Mouse (Mus musculus) cerebellum, adult 2 months (tissue): Measurements from ENCODE around the gene Shisal2b. TPM values are rescaled to one million over a fixed set of nuclear protein-coding genes. Genes with fewer than 3 reads are reported as not detected.

Source experiments
- DNase-seq, 2 experiments: peaks; one replicate each; pipeline ENCODE4 v3.0.0; 2021
- H3K27ac ChIP-seq: fragments of 200-500 bp; 2 replicates; pipeline ENCODE4 v1.5.1; 2012; ENCODE audit warnings: low read length, control low read depth, inconsistent platforms; ENCODE audit not compliant: insufficient read depth
- H3K27me3 ChIP-seq: fragments of 200-500 bp; 2 replicates; pipeline ENCODE4 v1.6.1; 2012; ENCODE audit warnings: inconsistent platforms, mild to moderate bottlenecking, low read length, moderate library complexity; ENCODE audit not compliant: control insufficient read depth, insufficient read depth
- H3K4me1 ChIP-seq: fragments of 200-500 bp; 2 replicates; pipeline ENCODE4 v1.6.1; 2011; ENCODE audit warnings: low read length; ENCODE audit not compliant: control insufficient read depth, insufficient read depth
- H3K4me3 ChIP-seq: fragments of 200-500 bp; replicated peaks from 2 replicates; pipeline ENCODE3; 2011; ENCODE audit warnings: mild to moderate bottlenecking, low read depth, low read length, control low read depth; ENCODE audit not compliant: insufficient read depth
- CTCF ChIP-seq: fragments of 200-500 bp; IDR thresholded peaks from 2 replicates; pipeline ENCODE4 v1.5.1; 2011; ENCODE audit warnings: low read depth, mild to moderate bottlenecking, control low read depth, low read length, moderate library complexity, borderline replicate concordance; ENCODE audit not compliant: insufficient read depth
- POLR2A ChIP-seq: fragments of 200-500 bp; IDR thresholded peaks from 2 replicates; pipeline ENCODE4 v1.6.1; 2011; ENCODE audit warnings: low read length, control low read depth, borderline replicate concordance; ENCODE audit not compliant: insufficient read depth
- WGBS: fragments of 180-500 bp; shearing (Covaris S2); methylation state at CpG from one replicate; pipeline ENCODE4 v1.1.7; 2018; 5-methylcytosine and 5-hydroxymethylcytosine counted together
- polyA plus RNA-seq: library from polyadenylated mRNA; depleted of rRNA; stranded (reverse); fragments of >200 nt; gene quantifications from 2 replicates; pipeline ENCODE4 v1.2.3, GENCODE M21; 2012

Shisal2b gene
- polyA plus RNA-seq, 1 experiment: 0.23 TPM

GRCm38 (mm10) chr13:104878508-104878907, 14.8 kb upstream of the Shisal2b start:
- no peak overlapping the region for H3K4me3 ChIP-seq
- H3K27me3 ChIP-seq: no peaks in the 10 kb centered on the region
- TF ChIP-seq POLR2A: no peak
- TF ChIP-seq CTCF: no peak
- H3K27ac ChIP-seq: no peak overlapping the region
- no peaks in the 10 kb centered on the region for H3K4me1 ChIP-seq
- WGBS: 32% methylated on average over 4 of the region's 4 CpGs
- no peak for DNase-seq

- Histone ChIP-seq H3K4me1 (peaks cover 6% of the 10 kb centered on the region), H3K27ac (no peak overlapping the region), H3K27me3 (no peaks in the 10 kb centered on the region), H3K4me3 (no peak overlapping the region)
- WGBS: 83% methylated on average over 2 of the region's 2 CpGs
- no peak for DNase-seq
- TF ChIP-seq POLR2A (no peak), CTCF (no peak)
These were observed 6.2 kb upstream of the Shisal2b start for GRCm38 (mm10) chr13:104869907-104870306.

DNA sequence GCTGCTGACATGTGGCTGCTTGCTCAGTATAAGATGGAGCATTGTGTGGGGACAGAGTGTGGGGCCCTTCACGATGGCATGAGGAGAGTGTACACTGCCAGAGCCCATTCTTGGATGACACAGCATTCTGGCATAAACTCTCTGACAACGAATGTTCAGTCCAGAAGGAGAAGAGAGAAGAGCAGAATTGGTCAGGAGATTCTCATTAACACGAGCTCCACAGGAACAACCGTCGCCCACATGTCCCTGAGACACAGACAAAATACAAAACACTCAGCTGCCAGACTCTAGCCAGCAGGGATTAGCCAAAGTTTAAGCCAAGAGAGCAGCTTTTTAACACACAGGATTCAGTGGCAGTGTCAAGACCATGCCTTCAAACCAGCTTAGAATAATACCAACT, 3.0 kb upstream of the Shisal2b start:
- H3K27ac ChIP-seq: peak overlapping the region; percentile 21; the same call in 1 of the 2 replicates
- no peak for TF ChIP-seq CTCF
- 8% methylated on average over 5 of the region's 5 CpGs for WGBS

GRCm38 (mm10) chr13:104853645-104854044, 10.0 kb downstream of the Shisal2b start:
- no peak overlapping the region for H3K27ac ChIP-seq
- DNase-seq: no peak
- no peak for TF ChIP-seq POLR2A
- TF ChIP-seq CTCF: no peak

More for the DNA sequence above, 3.0 kb upstream of the Shisal2b start:
- no peak overlapping the region for H3K4me3 ChIP-seq
- H3K27me3 ChIP-seq: no peaks in the 10 kb centered on the region
- peak in 1 of 2 experiments; percentile 15 for DNase-seq
- H3K4me1 ChIP-seq: peaks cover 6% of the 10 kb centered on the region

DNA sequence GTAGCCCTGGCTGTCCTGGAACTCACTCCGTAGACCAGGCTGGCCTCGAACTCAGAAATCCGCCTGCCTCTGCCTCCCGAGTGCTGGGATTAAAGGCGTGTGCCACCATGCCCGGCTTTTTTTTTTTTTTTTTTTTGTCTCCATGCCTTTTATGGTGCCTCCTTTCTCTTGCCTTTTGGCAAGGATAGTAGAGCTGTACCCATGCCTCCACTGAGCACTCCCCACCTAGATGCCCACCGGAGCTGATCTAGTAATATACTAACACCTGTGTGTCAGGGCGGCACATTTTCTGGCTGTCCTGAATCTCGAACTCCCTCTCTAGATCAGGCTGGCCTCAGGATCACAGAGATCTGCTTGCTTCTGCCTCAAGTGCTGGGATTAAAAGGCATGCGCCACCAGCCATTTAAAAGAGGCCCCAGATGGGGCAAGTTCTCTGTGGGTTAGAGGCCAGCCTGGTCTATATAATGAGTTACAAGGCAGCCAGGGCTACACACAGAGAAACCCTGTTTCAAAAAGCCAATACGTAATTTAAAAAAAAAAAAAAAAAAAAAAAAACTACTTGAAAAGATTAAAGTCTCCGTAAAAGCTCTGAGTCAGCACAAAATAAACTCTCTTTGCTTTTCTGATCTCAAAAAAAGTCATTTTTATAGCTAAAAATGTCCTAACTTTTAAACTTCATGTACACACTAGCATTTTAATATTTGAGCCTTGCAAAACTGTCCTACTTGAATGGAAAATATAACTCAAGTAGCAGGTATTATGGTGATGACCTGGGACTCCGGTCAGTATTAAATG, 20.2 kb downstream of the Shisal2b start:
- Histone ChIP-seq H3K27ac (no peak overlapping the region), H3K27me3 (no peaks in the 10 kb centered on the region), H3K4me3 (no peak overlapping the region), H3K4me1 (no peaks in the 10 kb centered on the region; the same call in 1 of the 2 replicates)
- TF ChIP-seq CTCF (no peak), POLR2A (no peak)
- DNase-seq: no peak
- 94% methylated on average over 7 of the region's 13 CpGs for WGBS

More at GRCm38 (mm10) chr13:104853645-104854044, 10.0 kb downstream of the Shisal2b start:
- Histone ChIP-seq H3K4me1 (no peaks in the 10 kb centered on the region), H3K27me3 (no peaks in the 10 kb centered on the region), H3K4me3 (no peak overlapping the region)
- 84% methylated on average over 2 of the region's 2 CpGs for WGBS

DNA sequence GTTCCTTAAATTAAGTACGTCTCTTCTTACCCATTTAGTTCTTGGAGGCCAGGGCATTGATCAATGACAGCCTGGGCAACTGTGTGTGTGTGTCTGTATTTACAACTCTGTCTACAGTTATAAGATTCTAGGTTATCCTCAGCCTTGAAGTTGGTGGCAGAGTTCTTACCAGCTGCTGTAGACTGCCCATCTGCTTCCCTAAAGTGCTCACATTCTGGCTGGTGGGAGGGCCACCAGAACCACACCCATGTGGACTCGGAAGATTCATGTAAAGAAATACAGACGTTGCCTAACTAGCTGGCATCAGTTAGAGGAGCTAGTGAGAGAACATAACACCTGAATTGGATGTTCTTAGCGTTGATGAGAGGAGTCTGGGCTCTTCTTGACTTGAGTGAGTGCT, 21.8 kb downstream of the Shisal2b start:
- WGBS: 68% methylated on average over 4 of the region's 4 CpGs
- Histone ChIP-seq H3K4me3 (no peak overlapping the region), H3K27ac (no peak overlapping the region), H3K27me3 (no peaks in the 10 kb centered on the region), H3K4me1 (no peaks in the 10 kb centered on the region; the same call in 1 of the 2 replicates)
- DNase-seq: no peak
- TF ChIP-seq POLR2A (no peak), CTCF (no peak)

GRCm38 (mm10) chr13:104837628-104838027, 26.1 kb downstream of the Shisal2b start:
- no peak for DNase-seq
- 86% methylated on average over 7 of the region's 7 CpGs for WGBS
- H3K27ac ChIP-seq: no peak overlapping the region
- no peak for TF ChIP-seq POLR2A
- no peak for TF ChIP-seq CTCF
- H3K4me3 ChIP-seq: no peak overlapping the region
- H3K27me3 ChIP-seq: no peaks in the 10 kb centered on the region
- no peaks in the 10 kb centered on the region for H3K4me1 ChIP-seq

DNA sequence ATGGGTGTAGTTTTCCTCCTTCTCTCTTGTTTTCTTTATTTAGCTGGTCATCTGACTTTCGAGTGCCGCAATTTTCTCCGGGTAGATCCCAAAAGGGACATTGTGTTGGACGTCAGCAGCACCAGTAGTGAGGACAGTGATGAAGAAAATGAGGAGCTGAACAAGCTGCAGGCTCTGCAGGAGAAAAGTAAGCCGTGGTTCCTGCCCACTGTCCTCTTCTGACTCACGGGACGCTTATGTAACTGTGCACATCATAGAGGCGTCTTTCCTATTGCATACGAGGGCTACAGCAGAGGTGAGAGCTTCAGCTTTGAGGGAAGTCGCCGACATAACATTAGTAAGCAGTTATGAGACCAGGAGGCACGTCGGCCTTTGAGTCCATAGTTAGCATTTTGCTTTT, 30.9 kb downstream of the Shisal2b start:
- 93% methylated on average over 13 of the region's 13 CpGs for WGBS
- Histone ChIP-seq H3K4me1 (no peaks in the 10 kb centered on the region), H3K27me3 (no peaks in the 10 kb centered on the region), H3K4me3 (no peak overlapping the region), H3K27ac (no peak overlapping the region)
- TF ChIP-seq CTCF: no peak
- TF ChIP-seq POLR2A: no peak
- no peak for DNase-seq

- Histone ChIP-seq H3K4me1 (no peaks in the 10 kb centered on the region), H3K27me3 (no peaks in the 10 kb centered on the region), H3K4me3 (no peak overlapping the region), H3K27ac (no peak overlapping the region)
- WGBS: 90% methylated on average over 2 of the region's 2 CpGs
- DNase-seq: no peak
- TF ChIP-seq POLR2A (no peak), CTCF (no peak)
These were observed 38.2 kb downstream of the Shisal2b start for GRCm38 (mm10) chr13:104825470-104825869.
